Mouse (Mus musculus) C2C12 (cell line): ENCODE results near the gene Sf3a3. TPM values are rescaled to one million over a fixed set of nuclear protein-coding genes. Genes with fewer than 3 reads are reported as not detected.

Experiments
- H3K27me3 ChIP-seq: one replicate; pipeline ENCODE4 v1.6.1; 2011; ENCODE audit not compliant: control insufficient read depth, insufficient read depth, insufficient read length
- H3K36me3 ChIP-seq: one replicate; pipeline ENCODE4 v1.6.1; 2011; ENCODE audit not compliant: control insufficient read depth, insufficient read depth
- H3K4me3 ChIP-seq: one replicate; pipeline ENCODE4 v1.5.1; 2011; ENCODE audit warnings: mild to moderate bottlenecking, control low read depth; ENCODE audit not compliant: poor library complexity, insufficient read depth, severe bottlenecking
- H3K79me2 ChIP-seq: one replicate; pipeline ENCODE4 v1.6.1; 2011; ENCODE audit not compliant: control insufficient read depth, insufficient read depth
- H3K79me3 ChIP-seq: one replicate; pipeline ENCODE4 v1.6.1; 2011; ENCODE audit warnings: low read depth, control low read depth
- H3ac ChIP-seq: one replicate; pipeline ENCODE3; 2011; ENCODE audit warnings: low read depth; ENCODE audit not compliant: control insufficient read depth, insufficient read length
- CEBPB ChIP-seq: IDR thresholded peaks from one replicate; pipeline ENCODE4 v1.6.1; 2011; ENCODE audit warnings: low read depth, mild to moderate bottlenecking, control low read depth, moderate library complexity
- CTCF ChIP-seq: IDR thresholded peaks from one replicate; pipeline ENCODE4 v1.5.1; 2011; ENCODE audit not compliant: control insufficient read depth, insufficient read depth, insufficient read length
- FOSL1 ChIP-seq: IDR thresholded peaks from one replicate; pipeline ENCODE4 v1.8.0; 2011; ENCODE audit warnings: mild to moderate bottlenecking, low read length; ENCODE audit not compliant: poor library complexity, insufficient read depth, severe bottlenecking
- MAX ChIP-seq: IDR thresholded peaks from one replicate; pipeline ENCODE4 v1.6.1; 2011; ENCODE audit warnings: mild to moderate bottlenecking, control low read depth
- MYOD1 ChIP-seq: IDR thresholded peaks from one replicate; pipeline ENCODE4 v1.6.1; 2011; ENCODE audit warnings: low read depth; ENCODE audit not compliant: control insufficient read depth, insufficient read length
- MYOG ChIP-seq: IDR thresholded peaks from one replicate; pipeline ENCODE4 v1.6.1; 2011; ENCODE audit not compliant: control insufficient read depth, insufficient read length; ENCODE audit errors: extremely low read depth
- USF1 ChIP-seq: IDR thresholded peaks from one replicate; pipeline ENCODE4 v1.6.1; 2011; ENCODE audit warnings: low read depth, mild to moderate bottlenecking, control low read depth, moderate library complexity
- polyA plus RNA-seq: library from polyadenylated mRNA; unstranded; fragments of >200 nt; fragmentation: generic; extraction: Trizol; gene quantifications from one replicate; pipeline ENCODE4 v1.2.1, GENCODE M21; 2012; ENCODE audit warnings: missing spikeins

The Sf3a3 gene
- polyA plus RNA-seq, 1 experiment: 71.6 TPM

GRCm38 (mm10) chr4:124672347-124673320 is 41.9 kb upstream of the Sf3a3 start:
- no peak for TF ChIP-seq CTCF
- TF ChIP-seq CEBPB: no peak
- no peak for TF ChIP-seq USF1
- TF ChIP-seq MAX: no peak
- TF ChIP-seq MYOG: no peak
- no peak for TF ChIP-seq MYOD1
- TF ChIP-seq FOSL1: no peak
- Histone ChIP-seq H3K79me2 (no peaks in the 10 kb centered on the region), H3K79me3 (no peaks in the 10 kb centered on the region), H3K4me3 (no peak overlapping the region), H3K27me3 (peaks cover 8% of the 10 kb centered on the region), H3ac (no peak overlapping the region), H3K36me3 (peaks cover 9% of the 10 kb centered on the region)

DNA sequence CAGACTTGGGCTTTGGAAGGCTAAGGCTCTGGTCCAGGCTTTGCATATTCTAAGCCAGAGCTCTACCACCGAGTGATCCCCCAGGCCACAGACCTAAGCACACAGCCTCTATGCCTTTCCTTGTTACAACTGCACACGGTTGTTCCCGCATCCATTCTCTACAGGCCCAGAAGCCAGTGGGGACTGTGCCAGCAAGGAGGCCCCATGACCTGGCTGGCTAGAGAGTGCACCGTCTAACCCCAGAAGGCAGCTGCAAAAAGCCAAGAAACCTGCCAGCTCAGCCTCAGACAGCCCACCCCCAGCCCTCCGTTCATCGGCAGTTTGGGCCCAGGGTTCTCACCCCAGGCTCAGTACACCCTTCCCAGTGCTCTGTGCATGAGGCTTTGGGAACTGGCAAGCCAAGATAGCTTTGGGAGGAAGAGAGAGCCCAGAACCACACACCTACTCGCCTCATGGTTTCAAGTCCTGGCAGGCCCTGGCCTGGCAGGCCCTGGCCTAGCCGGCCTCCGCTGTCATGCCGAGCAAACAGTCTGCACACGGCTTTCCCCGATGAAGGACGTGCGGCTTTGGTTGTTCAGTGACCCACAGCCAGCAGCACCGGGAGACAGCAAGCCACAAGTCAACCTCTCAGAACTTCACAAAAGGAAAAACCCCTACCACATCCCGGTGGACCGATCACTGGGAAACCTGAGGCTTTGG is 40.1 kb upstream of the Sf3a3 start:
- peaks cover 24% of the 10 kb centered on the region for H3K36me3 ChIP-seq
- H3K79me2 ChIP-seq: no peaks in the 10 kb centered on the region
- TF ChIP-seq MAX (no peak), USF1 (no peak), MYOD1 (no peak), CTCF (no peak), CEBPB (no peak), MYOG (no peak), FOSL1 (no peak)
- no peaks in the 10 kb centered on the region for H3K27me3 ChIP-seq
- H3K4me3 ChIP-seq: no peak overlapping the region
- H3ac ChIP-seq: no peak overlapping the region
- no peaks in the 10 kb centered on the region for H3K79me3 ChIP-seq

DNA sequence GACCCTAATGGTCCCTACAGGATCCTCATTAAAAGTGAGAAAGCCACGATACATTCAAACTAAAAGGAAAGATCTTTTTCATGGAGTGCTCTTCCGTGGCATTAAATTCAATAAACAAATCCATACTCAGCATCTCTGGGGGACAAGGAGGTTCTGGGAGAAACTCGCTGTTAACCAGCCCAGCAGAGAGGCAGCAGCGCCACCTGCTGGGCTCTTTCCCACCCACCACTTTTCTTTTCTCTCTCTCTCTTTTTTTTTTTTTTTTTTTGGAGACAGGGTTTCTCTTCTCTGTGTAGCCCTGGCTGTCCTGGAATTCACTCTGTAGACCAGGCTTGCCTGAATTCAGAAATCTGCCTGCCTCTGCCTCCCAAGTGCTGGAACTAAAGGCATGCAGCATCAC is 39.5 kb upstream of the Sf3a3 start:
- Histone ChIP-seq H3K36me3 (peaks cover 29% of the 10 kb centered on the region), H3K79me2 (no peaks in the 10 kb centered on the region)
- TF ChIP-seq MYOD1: no peak
- TF ChIP-seq USF1: no peak
- no peak for TF ChIP-seq MYOG
- TF ChIP-seq CEBPB: no peak
- TF ChIP-seq CTCF: peak; percentile 51

DNA sequence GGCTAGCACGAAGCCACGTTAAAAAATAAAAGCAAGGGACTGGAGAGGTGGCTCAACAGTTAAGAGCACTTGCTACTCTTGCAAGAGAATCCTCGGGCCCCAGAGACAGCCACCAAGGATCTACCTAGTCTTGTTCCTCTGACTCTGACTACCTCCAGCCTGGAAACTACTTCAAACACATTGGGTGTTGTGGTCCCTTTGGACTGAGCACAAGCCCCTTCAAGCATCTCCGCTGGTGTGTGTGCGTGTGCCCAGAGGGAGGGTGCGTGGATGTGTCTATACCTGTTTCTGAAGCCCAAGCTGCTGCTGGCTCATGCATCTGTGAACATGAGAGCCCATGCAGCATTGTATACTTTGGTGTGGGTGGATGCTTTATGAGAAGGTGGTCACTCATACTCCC is 38.6 kb upstream of the Sf3a3 start:
- H3ac ChIP-seq: no peak overlapping the region
- no peaks in the 10 kb centered on the region for H3K27me3 ChIP-seq
- TF ChIP-seq FOSL1 (no peak), USF1 (no peak)

More for the DNA sequence above, 39.5 kb upstream of the Sf3a3 start:
- Histone ChIP-seq H3ac (no peak overlapping the region), H3K4me3 (no peak overlapping the region), H3K79me3 (no peaks in the 10 kb centered on the region), H3K27me3 (no peaks in the 10 kb centered on the region)

DNA sequence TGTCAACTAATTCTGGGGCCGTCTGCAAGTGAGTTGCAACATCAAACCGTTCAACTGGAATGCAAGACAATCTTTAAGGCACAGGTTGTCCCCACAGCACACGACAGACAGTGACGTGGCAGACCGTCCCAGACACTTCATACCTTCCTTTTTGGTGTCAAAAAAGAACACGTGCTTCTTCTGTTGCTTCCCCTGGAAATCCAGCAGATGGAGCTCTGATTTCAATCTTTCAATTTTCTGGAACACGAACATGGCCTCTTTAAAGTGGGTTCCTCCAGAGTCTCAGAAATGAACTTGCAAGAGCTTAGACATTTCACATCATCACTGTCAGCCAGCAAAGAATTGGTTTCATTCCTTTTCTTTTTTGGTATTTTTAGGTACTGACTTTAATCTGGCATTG is 32.3 kb upstream of the Sf3a3 start:
- H3K79me2 ChIP-seq: peaks cover 16% of the 10 kb centered on the region
- H3ac ChIP-seq: no peak overlapping the region
- TF ChIP-seq MAX (peak; percentile 57), USF1 (peak; percentile 33), MYOD1 (no peak)
- H3K36me3 ChIP-seq: peaks cover 94% of the 10 kb centered on the region
- peaks cover under 1% of the 10 kb centered on the region for H3K79me3 ChIP-seq
- no peak overlapping the region for H3K4me3 ChIP-seq
- no peaks in the 10 kb centered on the region for H3K27me3 ChIP-seq

More for the DNA sequence above, 38.6 kb upstream of the Sf3a3 start:
- H3K36me3 ChIP-seq: peaks cover 39% of the 10 kb centered on the region
- H3K79me2 ChIP-seq: no peaks in the 10 kb centered on the region
- H3K4me3 ChIP-seq: no peak overlapping the region
- no peaks in the 10 kb centered on the region for H3K79me3 ChIP-seq

- no peak overlapping the region for H3K4me3 ChIP-seq
- H3K27me3 ChIP-seq: no peaks in the 10 kb centered on the region
- H3ac ChIP-seq: no peak overlapping the region
- H3K36me3 ChIP-seq: peaks cover 97% of the 10 kb centered on the region
- peaks cover 11% of the 10 kb centered on the region for H3K79me3 ChIP-seq
- peaks cover 28% of the 10 kb centered on the region for H3K79me2 ChIP-seq
- TF ChIP-seq CEBPB (no peak), MYOG (no peak), FOSL1 (no peak), USF1 (no peak), MAX (no peak), MYOD1 (no peak), CTCF (no peak)
Observed at GRCm38 (mm10) chr4:124683474-124683873, 31.1 kb upstream of the Sf3a3 start.
